ENCODE assay signal across 7 mouse cellular contexts in genomic region chr10:23978901-23979705, GRCm38 (mm10). TPM values are rescaled to one million over a fixed set of nuclear protein-coding genes. Genes with fewer than 3 reads are reported as not detected.
DNase-seq lines count a peak whose midpoint lies in the region; ATAC-seq and TF ChIP-seq lines count a peak whose summit lies in the region.

No protein-coding gene starts in this region.

- no peaks in the 10 kb centered on the region for H3K4me1 ChIP-seq in cortical plate, adult 2 months (ENCODE audit: control insufficient read depth, insufficient read depth, low read length)
- no peaks in the 10 kb centered on the region for H3K4me1 ChIP-seq in midbrain, embryonic 13.5 days (replicated peaks)

- TF ChIP-seq POLR2A in cortical plate, adult 2 months (IDR thresholded peaks at IDR 0.05; ENCODE audit: extremely low read depth, insufficient read depth, low read length): no peak

- WGBS in midbrain, embryonic 13.5 days: 41% methylated on average over 16 of the region's 16 CpGs

- DNase-seq in adrenal gland, adult 2 months: peak; percentile 76
- peak; percentile 22 to 40 for DNase-seq in gastrocnemius, postnatal 36 days
- DNase-seq in kidney, adult 18-20 months: peak; percentile 74
- peak; percentile 53 to 62 for DNase-seq in left cerebral cortex, postnatal 36 days (ENCODE audit: low spot score in 2 of 2)
- peak; percentile 11 to 45 for DNase-seq in spleen, postnatal 14 days (ENCODE audit: low spot score in 2 of 2)

- no peaks in the 10 kb centered on the region for H3K9me3 ChIP-seq in midbrain, embryonic 13.5 days

- H3K27ac ChIP-seq in cortical plate, adult 2 months (ENCODE audit: insufficient read depth, low read length): no peak overlapping the region
- H3K27ac ChIP-seq in midbrain, embryonic 13.5 days: no peak overlapping the region

- H3K27me3 ChIP-seq in midbrain, embryonic 13.5 days: no peaks in the 10 kb centered on the region

- intact Hi-C loops in gastrocnemius, postnatal 36 days (cut with DNase I): loop anchor here (5.0 to 10.0 kb wide), 2 partner anchors 106 to 153 kb away; no protein-coding TSS in a partner anchor
- intact Hi-C loops in left cerebral cortex, postnatal 36 days (cut with DNase I): loop anchor here (2.0 to 5.0 kb wide), 2 partner anchors 102 to 153 kb away; no protein-coding TSS in a partner anchor

- no peak overlapping the region for H3K4me2 ChIP-seq in midbrain, embryonic 13.5 days (replicated peaks)

- no peak overlapping the region for H3K9ac ChIP-seq in midbrain, embryonic 13.5 days (replicated peaks)

- no peak overlapping the region for H3K4me3 ChIP-seq in cortical plate, adult 2 months (ENCODE audit: insufficient read depth, low read length)
- H3K4me3 ChIP-seq in midbrain, embryonic 13.5 days (replicated peaks): no peak overlapping the region

- no peaks in the 10 kb centered on the region for H3K36me3 ChIP-seq in midbrain, embryonic 13.5 days

- ATAC-seq in midbrain, embryonic 13.5 days: peak; percentile 84

- TF ChIP-seq CTCF in cortical plate, adult 2 months (IDR thresholded peaks at IDR 0.05; ENCODE audit: extremely low read depth, insufficient read depth, low read length): peak; percentile 70

RNA-seq across cellular contexts. Expression of gene Taar6, which starts 6.3 kb away (rescaled TPM):
- total RNA-seq in adrenal gland, adult 2 months (2021): not detected
- polyA plus RNA-seq in adrenal gland, adult 2 months (2012; rRNA removed): not detected in 2 replicates
- not detected in 2 replicates for polyA plus RNA-seq in cortical plate, adult 2 months (2012; rRNA removed)
- total RNA-seq in gastrocnemius, postnatal 36 days (2021): not detected
- not detected for total RNA-seq in left cerebral cortex, postnatal 36 days (2021)
- polyA plus RNA-seq in midbrain, embryonic 13.5 days (2015; fragmentation: Nextera tagmentation; extraction: Ambion mirVana): not detected in 2 replicates

RNA-seq across cellular contexts. Expression of gene Taar5, which starts 8.6 kb away (rescaled TPM):
- not detected for total RNA-seq in adrenal gland, adult 2 months (2021)
- not detected in 2 replicates for polyA plus RNA-seq in adrenal gland, adult 2 months (2012; rRNA removed)
- polyA plus RNA-seq in cortical plate, adult 2 months (2012; rRNA removed): not detected in 2 replicates
- total RNA-seq in gastrocnemius, postnatal 36 days (2021): not detected
- total RNA-seq in left cerebral cortex, postnatal 36 days (2021): not detected
- polyA plus RNA-seq in midbrain, embryonic 13.5 days (2015; fragmentation: Nextera tagmentation; extraction: Ambion mirVana): not detected in 2 replicates

RNA-seq across cellular contexts. Expression of gene Taar7a, which starts 14.2 kb away (rescaled TPM):
- not detected for total RNA-seq in adrenal gland, adult 2 months (2021)
- not detected in 2 replicates for polyA plus RNA-seq in adrenal gland, adult 2 months (2012; rRNA removed)
- not detected in 2 replicates for polyA plus RNA-seq in cortical plate, adult 2 months (2012; rRNA removed)
- total RNA-seq in gastrocnemius, postnatal 36 days (2021): not detected
- not detected for total RNA-seq in left cerebral cortex, postnatal 36 days (2021)
- not detected in 2 replicates for polyA plus RNA-seq in midbrain, embryonic 13.5 days (2015; fragmentation: Nextera tagmentation; extraction: Ambion mirVana)

RNA-seq across cellular contexts. Expression of gene Taar4, which starts 18.8 kb away (rescaled TPM):
- total RNA-seq in adrenal gland, adult 2 months (2021): not detected
- not detected in 2 replicates for polyA plus RNA-seq in adrenal gland, adult 2 months (2012; rRNA removed)
- polyA plus RNA-seq in cortical plate, adult 2 months (2012; rRNA removed): not detected in 2 replicates
- not detected for total RNA-seq in gastrocnemius, postnatal 36 days (2021)
- total RNA-seq in left cerebral cortex, postnatal 36 days (2021): not detected
- polyA plus RNA-seq in midbrain, embryonic 13.5 days (2015; fragmentation: Nextera tagmentation; extraction: Ambion mirVana): not detected in 2 replicates

RNA-seq across cellular contexts. Expression of gene Taar7b, which starts 20.6 kb away (rescaled TPM):
- not detected for total RNA-seq in adrenal gland, adult 2 months (2021)
- not detected in 2 replicates for polyA plus RNA-seq in adrenal gland, adult 2 months (2012; rRNA removed)
- not detected in 2 replicates for polyA plus RNA-seq in cortical plate, adult 2 months (2012; rRNA removed)
- not detected for total RNA-seq in gastrocnemius, postnatal 36 days (2021)
- not detected for total RNA-seq in left cerebral cortex, postnatal 36 days (2021)
- polyA plus RNA-seq in midbrain, embryonic 13.5 days (2015; fragmentation: Nextera tagmentation; extraction: Ambion mirVana): not detected in 2 replicates
